Mouse (Mus musculus) hindbrain, embryonic 16.5 days (tissue): Measurements from ENCODE around the gene Aldh3a1. TPM values are rescaled to one million over a fixed set of nuclear protein-coding genes. Genes with fewer than 3 reads are reported as not detected.

Experiments
- ATAC-seq: fragments of 200-750 bp; cut with Nextera tagmentation; 2 replicates; pipeline ENCODE4 v1.8.0; 2017; ENCODE audit warnings: moderate TSS enrichment, moderate library complexity
- H3K27ac ChIP-seq: fragments of 300-500 bp; sonication (generic); 2 replicates; pipeline ENCODE4 v1.5.1; 2014; ENCODE audit warnings: low read depth, mild to moderate bottlenecking, control low read depth, low read length, moderate library complexity
- H3K27me3 ChIP-seq: fragments of 300-500 bp; sonication (generic); replicated peaks from 2 replicates; pipeline ENCODE4 v1.6.1; 2014; ENCODE audit warnings: low read length; ENCODE audit not compliant: control insufficient read depth, insufficient read depth
- H3K36me3 ChIP-seq: fragments of 300-500 bp; sonication (generic); 2 replicates; pipeline ENCODE4 v1.6.1; 2014; ENCODE audit warnings: mild to moderate bottlenecking, low read length, moderate library complexity, mixed read lengths; ENCODE audit not compliant: control insufficient read depth, insufficient read depth
- H3K4me1 ChIP-seq: fragments of 300-500 bp; sonication (generic); 2 replicates; pipeline ENCODE4 v1.6.1; 2014; ENCODE audit warnings: low read depth, low read length; ENCODE audit not compliant: control insufficient read depth, insufficient read depth
- H3K4me2 ChIP-seq: fragments of 300-500 bp; sonication (generic); 2 replicates; pipeline ENCODE4 v1.6.1; 2014; ENCODE audit warnings: mild to moderate bottlenecking, low read length, control low read depth, moderate library complexity
- H3K4me3 ChIP-seq: fragments of 300-500 bp; sonication (generic); 2 replicates; pipeline ENCODE4 v1.5.1; 2014; ENCODE audit warnings: mild to moderate bottlenecking, low read length, control low read depth, moderate library complexity
- H3K9ac ChIP-seq: fragments of 300-500 bp; sonication (generic); 2 replicates; pipeline ENCODE4 v1.6.1; 2014; ENCODE audit warnings: low read depth, mild to moderate bottlenecking, control low read depth, low read length, moderate library complexity
- H3K9me3 ChIP-seq: fragments of 300-500 bp; sonication (generic); 2 replicates; pipeline ENCODE4 v1.6.1; 2014; ENCODE audit warnings: mild to moderate bottlenecking, low read length, moderate library complexity; ENCODE audit not compliant: control insufficient read depth
- WGBS: fragments of 180-500 bp; shearing (Covaris S2); extraction: QIAGEN DNeasy Blood & Tissue Kit; methylation state at CpG from one replicate; pipeline ENCODE4 v1.1.7; 2014; 5-methylcytosine and 5-hydroxymethylcytosine counted together
- polyA plus RNA-seq: library from polyadenylated mRNA; unstranded; fragments of >200 nt; fragmentation: Nextera tagmentation; extraction: Ambion mirVana; gene quantifications from 2 replicates; pipeline ENCODE4 v1.2.1, GENCODE M21; 2015

Gene Aldh3a1
- 0.40 and 0.41 TPM in 2 replicates for polyA plus RNA-seq

GRCm38 (mm10) chr11:61207487-61208246, at the start of gene Aldh3a1:
TSS of gene Aldh3a1 (plus strand) at chr11:61207537.
- Histone ChIP-seq H3K9me3 (no peaks in the 10 kb centered on the region), H3K4me1 (no peaks in the 10 kb centered on the region), H3K9ac (no peak within 1 kb of the TSS), H3K36me3 (no peaks in the 10 kb centered on the region), H3K4me3 (no peak within 1 kb of the TSS), H3K27me3 (no peaks in the 10 kb centered on the region), H3K4me2 (no peak within 1 kb of the TSS), H3K27ac (no peak within 1 kb of the TSS)
- no peak for ATAC-seq
- WGBS: 66% methylated on average over 10 of the region's 10 CpGs

GRCm38 (mm10) chr11:61158141-61158540, 49.2 kb upstream of the Aldh3a1 start:
- Histone ChIP-seq H3K27ac (no peak overlapping the region), H3K4me2 (no peak overlapping the region), H3K9ac (no peak overlapping the region), H3K9me3 (no peaks in the 10 kb centered on the region), H3K4me1 (no peaks in the 10 kb centered on the region), H3K4me3 (no peak overlapping the region), H3K27me3 (no peaks in the 10 kb centered on the region), H3K36me3 (peaks cover 93% of the 10 kb centered on the region)
- ATAC-seq: 0 out of 2 replicates have a peak, but pooled peaks have one; percentile 30
- WGBS: 52% methylated on average over 3 of the region's 3 CpGs

GRCm38 (mm10) chr11:61159796-61160732, 47.3 kb upstream of the Aldh3a1 start:
- WGBS: 73% methylated on average over 11 of the region's 11 CpGs
- no peaks in the 10 kb centered on the region for H3K4me1 ChIP-seq
- no peak overlapping the region for H3K27ac ChIP-seq
- no peak for ATAC-seq
- peaks cover 80% of the 10 kb centered on the region for H3K36me3 ChIP-seq
- H3K27me3 ChIP-seq: no peaks in the 10 kb centered on the region
- H3K9me3 ChIP-seq: no peaks in the 10 kb centered on the region
- H3K9ac ChIP-seq: no peak overlapping the region
- no peak overlapping the region for H3K4me3 ChIP-seq
- H3K4me2 ChIP-seq: no peak overlapping the region

- Histone ChIP-seq H3K27ac (no peak overlapping the region), H3K4me2 (no peak overlapping the region), H3K9me3 (no peaks in the 10 kb centered on the region), H3K27me3 (no peaks in the 10 kb centered on the region), H3K4me3 (no peak overlapping the region), H3K36me3 (peaks cover 76% of the 10 kb centered on the region), H3K4me1 (no peaks in the 10 kb centered on the region), H3K9ac (no peak overlapping the region)
- no peak for ATAC-seq
- 93% methylated on average over 13 of the region's 13 CpGs for WGBS
Measured at GRCm38 (mm10) chr11:61161121-61161520, 46.2 kb upstream of the Aldh3a1 start.

- H3K9me3 ChIP-seq: no peaks in the 10 kb centered on the region
- H3K4me2 ChIP-seq: no peak overlapping the region
- no peak overlapping the region for H3K27ac ChIP-seq
- H3K9ac ChIP-seq: no peak overlapping the region
- ATAC-seq: no peak
- H3K36me3 ChIP-seq: peaks cover 65% of the 10 kb centered on the region
- WGBS: 95% methylated on average over 14 of the region's 14 CpGs
- no peaks in the 10 kb centered on the region for H3K27me3 ChIP-seq
- H3K4me1 ChIP-seq: no peaks in the 10 kb centered on the region
- H3K4me3 ChIP-seq: no peak overlapping the region
Measured at GRCm38 (mm10) chr11:61162776-61163175, 44.6 kb upstream of the Aldh3a1 start.

- no peaks in the 10 kb centered on the region; the same call in 1 of the 2 replicates for H3K4me1 ChIP-seq
- peaks cover 61% of the 10 kb centered on the region for H3K36me3 ChIP-seq
- WGBS: 93% methylated on average over 3 of the region's 3 CpGs
- no peak overlapping the region for H3K4me2 ChIP-seq
- H3K9me3 ChIP-seq: no peaks in the 10 kb centered on the region
- no peak overlapping the region for H3K9ac ChIP-seq
- ATAC-seq: no peak
- no peak overlapping the region for H3K4me3 ChIP-seq
- H3K27me3 ChIP-seq: no peaks in the 10 kb centered on the region
- no peak overlapping the region for H3K27ac ChIP-seq
Measured at GRCm38 (mm10) chr11:61163341-61163740, 44.0 kb upstream of the Aldh3a1 start.

- no peak overlapping the region for H3K4me2 ChIP-seq
- H3K9me3 ChIP-seq: no peaks in the 10 kb centered on the region
- H3K4me1 ChIP-seq: peaks cover 4% of the 10 kb centered on the region
- no peak overlapping the region for H3K27ac ChIP-seq
- 90% methylated on average over 6 of the region's 6 CpGs for WGBS
- H3K4me3 ChIP-seq: no peak overlapping the region
- peaks cover 55% of the 10 kb centered on the region for H3K36me3 ChIP-seq
- no peaks in the 10 kb centered on the region for H3K27me3 ChIP-seq
- no peak overlapping the region for H3K9ac ChIP-seq
- ATAC-seq: no peak
Measured at GRCm38 (mm10) chr11:61164366-61164765, 43.0 kb upstream of the Aldh3a1 start.

- peaks cover 9% of the 10 kb centered on the region for H3K4me1 ChIP-seq
- peaks cover 50% of the 10 kb centered on the region for H3K36me3 ChIP-seq
- H3K9ac ChIP-seq: no peak overlapping the region
- no peak overlapping the region for H3K4me2 ChIP-seq
- 95% methylated on average over 10 of the region's 10 CpGs for WGBS
- H3K27ac ChIP-seq: no peak overlapping the region
- H3K4me3 ChIP-seq: no peak overlapping the region
- H3K27me3 ChIP-seq: no peaks in the 10 kb centered on the region
- H3K9me3 ChIP-seq: no peaks in the 10 kb centered on the region
- no peak for ATAC-seq
Measured at GRCm38 (mm10) chr11:61164881-61165280, 42.5 kb upstream of the Aldh3a1 start.

- Histone ChIP-seq H3K9me3 (no peaks in the 10 kb centered on the region), H3K4me1 (peaks cover 41% of the 10 kb centered on the region), H3K9ac (no peak overlapping the region), H3K27ac (no peak overlapping the region), H3K27me3 (no peaks in the 10 kb centered on the region), H3K4me2 (no peak overlapping the region), H3K4me3 (no peak overlapping the region), H3K36me3 (peaks cover 11% of the 10 kb centered on the region)
- WGBS: 77% methylated on average over 5 of the region's 5 CpGs
- no peak for ATAC-seq
Measured at GRCm38 (mm10) chr11:61170184-61170583, 37.2 kb upstream of the Aldh3a1 start.
